Mouse (Mus musculus): ENCODE measurements at regions not wholly inside any gene's neighbourhood (a gene's known extent, or its start where the extent isn't known, plus 50 kb on each side); places are given as distances from the start of the nearest gene placed in this dataset.

DNA sequence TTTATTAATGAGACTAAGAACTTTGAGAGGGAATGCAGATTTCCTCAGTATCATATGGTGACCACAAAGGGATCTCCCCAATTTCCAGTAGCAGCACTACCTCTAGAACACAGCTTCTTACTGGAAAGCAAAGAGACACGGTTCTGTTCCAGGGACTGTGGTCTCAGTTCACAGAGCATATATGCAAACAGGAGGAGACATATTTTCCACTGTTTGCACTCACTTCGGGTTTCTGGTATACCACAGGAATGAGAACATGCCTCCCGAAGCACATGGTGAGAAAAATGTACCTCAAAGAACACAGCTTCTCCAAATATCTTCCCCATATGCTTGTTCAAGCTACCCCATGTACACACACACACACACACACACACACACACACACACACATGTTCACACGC lies 224.1 kb upstream of the Gm9747 start:
- TF ChIP-seq FOSL1 (IDR thresholded peaks at IDR 0.05; ENCODE audit: insufficient read depth, low read length, poor library complexity, severe bottlenecking) = no peak
- no peak for TF ChIP-seq MYOG (IDR thresholded peaks at IDR 0.05; ENCODE audit: control insufficient read depth, extremely low read depth, insufficient read length)
- no peak for TF ChIP-seq CTCF (IDR thresholded peaks at IDR 0.05; ENCODE audit: control insufficient read depth, insufficient read depth, insufficient read length)
- no peak for TF ChIP-seq MYOD1 (IDR thresholded peaks at IDR 0.05; ENCODE audit: control insufficient read depth, insufficient read length, low read depth)
- no peak for TF ChIP-seq USF1 (IDR thresholded peaks at IDR 0.05; ENCODE audit: low read depth)
